Mouse (Mus musculus) neutrophil, adult 59 days (primary cell): ENCODE results near the gene Coq7. TPM values are rescaled to one million over a fixed set of nuclear protein-coding genes. Genes with fewer than 3 reads are reported as not detected.

Experiments used
- total RNA-seq, 2 experiments: library from RNA; stranded (reverse); gene quantifications; 1 replicate in 1 of 2; 2 replicates in 1 of 2; pipeline ENCODE4 v1.2.4; 2023

Gene Coq7
- total RNA-seq, result 1 to 10 TPM; 7.0 to 7.6 TPM

DNA sequence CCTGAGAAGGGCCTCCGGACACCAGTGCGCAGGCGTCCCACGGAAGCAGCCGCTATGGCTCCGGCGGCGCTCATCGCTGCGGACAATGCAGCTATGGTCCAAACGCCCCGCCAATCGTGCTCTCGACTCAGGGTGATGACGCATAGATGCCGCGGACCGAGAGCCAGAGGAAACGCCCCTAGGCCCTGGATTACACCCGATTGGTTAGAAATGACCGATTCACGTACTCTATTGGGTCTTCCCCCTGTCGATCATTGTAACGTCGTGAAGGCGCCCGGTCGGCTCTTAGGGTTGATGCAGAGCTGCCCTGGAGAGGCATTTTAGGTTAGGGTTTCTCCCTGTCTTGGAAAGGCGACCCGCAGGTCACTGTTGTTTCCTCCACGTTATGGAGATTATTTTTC lies at the start of gene Coq7:
Gene Coq7 (minus strand): TSS at position 179 of the 401 bp plus-strand sequence.

DNA sequence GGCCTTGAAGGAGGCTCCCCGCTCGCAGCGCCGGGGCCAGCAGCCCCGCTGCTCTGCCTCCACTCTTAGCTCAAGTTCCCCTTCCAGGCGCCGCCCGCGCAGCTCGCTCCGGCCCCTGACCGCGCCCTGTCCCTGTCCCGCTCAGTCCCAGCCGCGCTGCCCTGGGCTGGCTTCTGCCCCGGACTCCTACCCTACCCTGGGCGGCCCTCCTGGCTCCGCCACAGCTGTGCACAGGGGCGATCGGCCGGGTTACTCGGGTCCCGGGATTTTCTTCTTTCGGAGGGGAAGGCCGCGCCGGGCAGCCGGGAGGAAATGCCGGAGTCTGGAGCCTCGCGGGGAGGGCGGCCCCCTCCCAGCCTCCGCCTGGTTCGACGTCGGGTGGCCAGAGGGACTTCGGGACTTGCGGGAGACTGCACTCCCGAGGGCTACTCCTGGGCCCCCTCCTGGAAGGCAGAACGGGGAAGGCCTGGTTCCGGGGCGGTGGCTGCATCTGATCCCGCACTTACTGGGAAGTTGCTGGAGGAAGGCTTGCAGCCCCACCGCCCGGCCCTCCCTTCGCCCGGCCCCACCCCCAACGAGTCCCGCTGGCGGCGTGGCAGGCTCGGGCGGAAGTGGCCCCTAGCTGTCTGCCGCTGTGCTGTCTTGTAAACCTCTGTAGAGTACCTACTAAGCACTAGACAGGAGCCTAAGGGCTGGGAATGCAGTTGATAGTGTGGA lies 41.6 kb downstream of the Coq7 start, which contains the start of gene Itpripl2:
Gene Itpripl2 (minus strand): TSS at position 545 of the 717 bp plus-strand sequence.

Other genes with a start within 250 kb of the Coq7 start
- not detected for gene Syt17, start 85.1 kb downstream of the Coq7 start, total RNA-seq
- gene Itpripl2, start 41.4 kb downstream of the Coq7 start, total RNA-seq, result 10 to 100 TPM; 35.0 to 40.1 TPM
- 1 to 10 TPM in 1 of 2 experiments, under 1 TPM in 1; 0.99 to 1.0 TPM for gene Tmc7, start 51.4 kb upstream of the Coq7 start, total RNA-seq
- gene Tmc5, start 63.9 kb upstream of the Coq7 start, total RNA-seq, result under 1 TPM in 1 of 2 experiments, not detected in 1; 0.09 TPM
- gene Gde1, start 172.4 kb upstream of the Coq7 start, total RNA-seq, result 10 to 100 TPM; 33.6 to 34.9 TPM
- 1 to 10 TPM; 8.7 to 8.9 TPM for gene Ccp110, start 179.2 kb upstream of the Coq7 start, total RNA-seq
- gene Vps35l, start 206.9 kb upstream of the Coq7 start, total RNA-seq, result 10 to 100 TPM; 49.5 to 53.8 TPM